In the genomic region with DNA sequence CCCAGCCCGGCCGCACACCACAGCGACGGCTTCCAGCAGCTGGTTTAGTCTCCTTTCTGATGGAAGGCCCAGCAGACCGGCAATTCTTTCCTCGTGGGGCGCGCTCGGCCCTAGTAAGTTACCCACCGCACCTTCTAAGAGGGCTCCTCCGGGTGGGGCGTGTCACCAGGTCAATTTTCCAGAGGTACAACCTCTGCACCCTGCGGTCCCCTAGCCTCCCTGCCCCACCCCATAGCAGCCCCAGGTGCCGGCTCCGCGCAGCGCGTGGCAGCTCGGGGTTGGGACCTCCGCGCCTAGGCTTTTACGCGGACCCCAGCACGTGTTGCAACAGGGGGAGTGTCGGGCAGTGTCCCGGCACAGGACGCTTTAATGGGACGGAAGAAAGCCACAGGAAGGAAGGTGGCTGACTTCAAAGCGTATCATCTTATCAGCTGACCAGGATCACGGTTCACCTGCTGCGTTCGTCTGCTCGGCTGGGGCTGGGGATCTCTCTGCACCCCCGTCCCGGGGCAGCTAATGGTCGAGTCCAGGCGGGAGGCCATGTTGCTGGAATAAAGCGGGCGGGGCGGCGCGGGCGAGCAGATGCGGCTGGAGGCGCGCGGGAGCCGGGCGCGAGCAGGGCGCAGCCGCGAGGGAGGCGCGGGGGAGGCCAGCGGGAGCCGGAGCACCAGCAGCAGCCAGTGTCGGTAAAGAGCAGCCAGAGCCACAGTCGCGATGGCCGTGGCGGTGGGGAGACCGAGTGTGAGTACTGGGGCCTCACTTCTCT, we compare ENCODE assay signal across 8 mouse cellular contexts. TPM values are rescaled to one million over a fixed set of nuclear protein-coding genes. Genes with fewer than 3 reads are reported as not detected.
DNase-seq lines count a peak whose midpoint lies in the region; ATAC-seq lines count a peak whose summit lies in the region.

Gene Sept11 (plus strand): TSS at position 581 of the 766 bp plus-strand sequence.

- peak within 1 kb of the TSS; percentile 92 for H3K4me2 ChIP-seq in hindbrain, embryonic 13.5 days

- H3K4me1 ChIP-seq in hindbrain, embryonic 13.5 days (replicated peaks) = peaks cover 53% of the 10 kb centered on the region

- peak; percentile 95 for DNase-seq in NIH3T3 (ENCODE audit: low read depth)
- DNase-seq in cerebellum, postnatal 10 days = peak; percentile 96 to 97
- DNase-seq in frontal cortex, postnatal 14 days (ENCODE audit: low spot score in 2 of 2) = peak; percentile 89 to 93
- DNase-seq in layer of hippocampus, postnatal 25 days (ENCODE audit: extremely low spot score in 1 of 2, low spot score in 1 of 2) = peak; percentile 87 to 98
- peak; percentile 92 for DNase-seq in lung, postnatal 25 days (ENCODE audit: low spot score)
- peak; percentile 92 for DNase-seq in retina, embryonic 14.5 days (ENCODE audit: low spot score)
- DNase-seq in thymus, postnatal 4 days = peak; percentile 93

- no peaks in the 10 kb centered on the region for H3K27me3 ChIP-seq in hindbrain, embryonic 13.5 days

- peak within 1 kb of the TSS; percentile 88 for H3K9ac ChIP-seq in hindbrain, embryonic 13.5 days

- no peaks in the 10 kb centered on the region for H3K9me3 ChIP-seq in hindbrain, embryonic 13.5 days

- peak within 1 kb of the TSS; percentile 84 for H3K4me3 ChIP-seq in hindbrain, embryonic 13.5 days

- 0% methylated on average over 63 of the region's 63 CpGs for WGBS in hindbrain, embryonic 13.5 days

- peak within 1 kb of the TSS; percentile 96 for H3K27ac ChIP-seq in hindbrain, embryonic 13.5 days

- peak; percentile 93 for ATAC-seq in hindbrain, embryonic 13.5 days (ENCODE audit: low FRiP score)

- H3K36me3 ChIP-seq in hindbrain, embryonic 13.5 days = no peaks in the 10 kb centered on the region

RNA-seq across cellular contexts. Expression of gene Sept11, which starts in this region (rescaled TPM):
- 165 and 171 TPM in 2 replicates for polyA plus RNA-seq in hindbrain, embryonic 13.5 days (2015; fragmentation: Nextera tagmentation; extraction: Ambion mirVana)
- total RNA-seq in layer of hippocampus, postnatal 25 days (2021) = 100 to 1,000 TPM in 1 of 2 experiments, 10 to 100 TPM in 1; 98.9 to 113 TPM

Comparison
In these comparisons a context has a peak if more than half of its experiments do, and no peak if none do; other contexts are left out.
1. Peak in every context shown above with its lines: DNase-seq, ATAC-seq, H3K4me3 ChIP-seq and H3K27ac ChIP-seq.